Mouse (Mus musculus) megakaryocyte, embryonic 14.5 days (primary cell): ENCODE results near the gene Defb43. TPM values are rescaled to one million over a fixed set of nuclear protein-coding genes. Genes with fewer than 3 reads are reported as not detected.

Experiments
- H3K27me3 ChIP-seq: replicated peaks from 2 replicates; pipeline ENCODE3; 2012; ENCODE audit warnings: inconsistent platforms
- H3K36me3 ChIP-seq: replicated peaks from 2 replicates; pipeline ENCODE3; 2012; ENCODE audit warnings: low read length, inconsistent platforms, mixed read lengths
- H3K4me1 ChIP-seq: 2 replicates; pipeline ENCODE4 v1.6.1; 2012; ENCODE audit warnings: inconsistent platforms
- H3K4me3 ChIP-seq: replicated peaks from 2 replicates; pipeline ENCODE3; 2012; ENCODE audit warnings: moderate library complexity, mild to moderate bottlenecking, inconsistent platforms
- H3K9me3 ChIP-seq: 2 replicates; pipeline ENCODE4 v1.6.1; 2012; ENCODE audit warnings: inconsistent platforms
- FLI1 ChIP-seq: IDR thresholded peaks from 2 replicates; pipeline ENCODE4 v1.6.1; 2012; ENCODE audit warnings: low read length, inconsistent platforms, mixed read lengths
- GATA1 ChIP-seq: IDR thresholded peaks from 3 replicates; pipeline ENCODE4 v1.6.1; 2012; ENCODE audit warnings: mixed read lengths, low read length, inconsistent platforms, borderline replicate concordance
- polyA plus RNA-seq: library from polyadenylated mRNA; stranded (reverse); fragments of >175 nt; gene quantifications from 2 replicates; pipeline ENCODE4 v1.2.3, GENCODE M21; 2012; ENCODE audit warnings: low replicate concordance; ENCODE audit not compliant: insufficient read depth

The Defb43 gene
- polyA plus RNA-seq, 1 experiment, result not detected

DNA sequence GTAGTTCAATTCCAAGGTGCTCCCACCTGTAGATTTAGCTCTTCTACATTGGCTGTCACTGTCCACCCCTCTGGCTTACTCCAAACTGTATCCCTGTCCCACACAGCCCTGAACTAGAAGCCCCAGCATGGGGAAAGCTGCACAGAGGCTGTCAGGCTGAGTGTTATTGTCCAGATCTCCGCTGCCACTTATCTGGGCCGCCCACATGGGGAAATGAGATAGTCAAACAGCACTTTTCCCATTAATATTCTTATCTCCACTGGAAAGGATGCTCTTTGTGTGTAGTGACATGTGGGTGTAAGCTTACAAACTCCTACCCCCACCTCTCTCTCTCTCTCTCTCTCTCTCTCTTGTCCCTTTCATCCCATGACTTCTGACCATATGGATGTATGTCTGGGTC is 50.6 kb downstream of the Defb43 start:
- no peaks in the 10 kb centered on the region for H3K36me3 ChIP-seq
- no peak overlapping the region for H3K4me3 ChIP-seq

DNA sequence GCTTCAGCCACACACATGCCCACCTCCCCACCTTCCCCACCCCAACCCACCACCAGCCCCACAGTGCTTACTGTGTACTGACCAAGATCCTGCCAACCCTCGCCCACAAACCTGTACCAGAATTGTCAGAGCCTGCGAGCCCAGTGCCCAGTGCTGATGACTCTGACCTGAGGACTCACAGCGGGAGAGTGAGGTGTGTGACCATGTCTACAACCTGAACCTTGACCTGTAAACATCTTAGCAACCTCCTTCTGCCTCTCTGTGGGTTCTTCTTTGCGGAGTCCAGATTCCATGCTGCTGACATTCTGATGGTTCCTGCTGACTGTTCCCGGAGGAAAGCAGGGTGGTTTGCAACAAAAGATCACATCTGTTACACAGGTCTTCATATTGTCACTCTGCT is 53.8 kb downstream of the Defb43 start:
- Histone ChIP-seq H3K36me3 (no peaks in the 10 kb centered on the region), H3K9me3 (peaks cover 5% of the 10 kb centered on the region), H3K4me3 (no peak overlapping the region), H3K4me1 (peaks cover 8% of the 10 kb centered on the region), H3K27me3 (peaks cover 44% of the 10 kb centered on the region)
- no peak for TF ChIP-seq GATA1
- no peak for TF ChIP-seq FLI1

More for the DNA sequence above, 50.6 kb downstream of the Defb43 start:
- Histone ChIP-seq H3K27me3 (peaks cover 23% of the 10 kb centered on the region), H3K9me3 (peaks cover 11% of the 10 kb centered on the region), H3K4me1 (peaks cover 8% of the 10 kb centered on the region)
- TF ChIP-seq FLI1, result no peak
- TF ChIP-seq GATA1, result no peak

- TF ChIP-seq GATA1, result no peak
- no peak for TF ChIP-seq FLI1
- no peaks in the 10 kb centered on the region for H3K36me3 ChIP-seq
- peaks cover 5% of the 10 kb centered on the region for H3K9me3 ChIP-seq
- peaks cover 8% of the 10 kb centered on the region for H3K4me1 ChIP-seq
- H3K4me3 ChIP-seq, result peak overlapping the region; percentile 3
- H3K27me3 ChIP-seq, result peaks cover 39% of the 10 kb centered on the region
Observed at GRCm38 (mm10) chr14:63066630-63067310, 55.2 kb downstream of the Defb43 start.

Other genes starting within 250 kb of the Defb43 start
- 0.49 and 0.56 TPM in 2 replicates for gene Wdfy2, start 174.1 kb upstream of the Defb43 start, polyA plus RNA-seq
- gene Defb48, start 27.3 kb upstream of the Defb43 start, polyA plus RNA-seq, result not detected in 2 replicates
- gene Defb47, start 13.7 kb upstream of the Defb43 start, polyA plus RNA-seq, result not detected in 2 replicates
- not detected in 2 replicates for gene Defb42, start 35.2 kb downstream of the Defb43 start, polyA plus RNA-seq
- not detected in 2 replicates for gene Defb30, start 38.2 kb downstream of the Defb43 start, polyA plus RNA-seq